Mouse (Mus musculus): ENCODE data around the gene Pctp.

Pctp gene

DNA sequence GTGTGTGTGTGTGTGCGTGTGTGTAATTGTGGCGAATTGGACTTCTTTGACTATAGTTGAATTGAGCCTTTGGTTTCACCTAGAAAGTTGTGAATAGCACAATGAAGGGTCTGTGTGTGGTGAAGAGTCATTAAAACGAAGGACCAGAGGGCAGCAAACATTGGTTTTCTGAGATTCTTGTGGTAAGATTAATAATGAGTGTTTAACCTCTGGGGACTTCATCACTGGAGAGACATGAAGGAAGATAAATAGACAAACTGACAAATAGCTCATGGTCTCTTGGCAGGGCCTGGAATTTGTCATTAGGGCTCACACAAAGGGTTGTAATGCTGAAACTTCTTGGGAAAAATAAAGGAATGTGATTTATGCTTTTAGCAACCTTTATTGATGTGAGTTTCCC lies 31.4 kb downstream of the Pctp start:
- DNase-seq = no peak

GRCm38 (mm10) chr11:89970726-89971125 lies 32.0 kb downstream of the Pctp start:
- no peak for DNase-seq

GRCm38 (mm10) chr11:89969131-89969530 lies 33.6 kb downstream of the Pctp start:
- DNase-seq = no peak

- no peak for DNase-seq
Observed at GRCm38 (mm10) chr11:89950691-89951270, 51.9 kb downstream of the Pctp start.

- DNase-seq = no peak
Observed at GRCm38 (mm10) chr11:89947806-89948205, 54.9 kb downstream of the Pctp start.

DNA sequence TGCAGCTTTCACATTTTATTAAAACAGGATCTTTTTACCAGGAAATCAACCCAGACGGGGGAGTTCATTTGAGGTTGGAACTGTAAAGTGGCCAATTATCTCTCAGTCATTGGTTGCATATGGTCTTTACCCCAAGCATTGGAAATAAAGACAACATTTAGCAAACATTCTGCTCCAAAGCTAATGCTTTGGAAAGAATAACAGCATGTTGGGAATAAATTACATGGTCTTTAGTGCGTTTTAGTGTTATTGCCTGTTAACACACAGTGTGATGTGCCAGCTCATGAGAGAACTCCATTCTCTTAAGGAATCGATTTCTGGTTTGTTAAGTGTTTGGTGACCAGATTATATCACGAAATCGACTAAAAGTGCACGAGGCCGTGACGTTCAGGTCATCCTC lies 57.5 kb downstream of the Pctp start:
- DNase-seq = no peak

DNA sequence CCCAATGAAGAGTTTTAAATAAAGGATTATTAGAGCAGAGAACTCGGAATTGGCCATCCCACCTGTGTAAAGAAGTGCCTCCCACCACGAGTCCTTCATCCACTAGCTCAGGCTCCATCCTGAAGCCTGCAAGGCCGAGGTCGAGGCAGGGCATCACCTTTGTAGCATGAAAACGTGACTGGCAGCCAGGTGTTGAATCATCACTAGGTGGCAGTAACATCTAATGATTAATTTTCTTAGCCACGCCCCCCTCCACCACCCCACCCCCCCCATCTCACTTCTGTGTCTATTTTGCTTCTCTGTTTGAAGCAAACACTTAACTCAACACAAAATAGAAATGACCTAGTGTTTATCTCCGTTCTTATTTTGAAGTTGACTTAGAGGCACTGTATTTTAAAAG lies 65.5 kb downstream of the Pctp start:
- DNase-seq = no peak

All from thymus, postnatal 25 days (tissue).